Mouse (Mus musculus) stomach, postnatal 0 days (tissue): ENCODE data around the gene Dtnbp1. TPM values are rescaled to one million over a fixed set of nuclear protein-coding genes. Genes with fewer than 3 reads are reported as not detected.
A peak's percentile ranks its signal among the peaks of the same experiment; 100 is the strongest.

Source experiments
- ATAC-seq: fragments of 200-750 bp; cut with Nextera tagmentation; 2 replicates; pipeline ENCODE4 v1.8.0; 2017; ENCODE audit not compliant: low FRiP score, low TSS enrichment
- DNase-seq: peaks from one replicate; pipeline ENCODE4 v3.0.0-alpha.2; 2016; ENCODE audit warnings: low spot score
- H3K27ac ChIP-seq: fragments of 300-500 bp; sonication (generic); replicated peaks from 2 replicates; pipeline ENCODE4 v1.5.1; 2014; ENCODE audit warnings: mild to moderate bottlenecking, control low read depth
- H3K27me3 ChIP-seq: fragments of 300-500 bp; sonication (generic); 2 replicates; pipeline ENCODE4 v1.6.1; 2014; ENCODE audit warnings: low read length; ENCODE audit not compliant: control insufficient read depth, insufficient read depth
- H3K36me3 ChIP-seq: fragments of 300-500 bp; sonication (generic); 2 replicates; pipeline ENCODE4 v1.6.1; 2014; ENCODE audit warnings: low read length, mixed read lengths; ENCODE audit not compliant: control insufficient read depth, insufficient read depth
- H3K4me1 ChIP-seq: fragments of 300-500 bp; sonication (generic); replicated peaks from 2 replicates; pipeline ENCODE4 v1.6.1; 2014; ENCODE audit warnings: antibody characterized with exemption; ENCODE audit not compliant: control insufficient read depth, insufficient read depth
- H3K4me2 ChIP-seq: fragments of 300-500 bp; sonication (generic); replicated peaks from 2 replicates; pipeline ENCODE4 v1.6.1; 2014; ENCODE audit warnings: low read depth, mild to moderate bottlenecking, control low read depth, moderate library complexity
- H3K4me3 ChIP-seq: fragments of 300-500 bp; sonication (generic); 2 replicates; pipeline ENCODE4 v1.5.1; 2014; ENCODE audit warnings: low read depth, low read length, control low read depth
- H3K9ac ChIP-seq: fragments of 300-500 bp; sonication (generic); 2 replicates; pipeline ENCODE4 v1.6.1; 2014; ENCODE audit warnings: mild to moderate bottlenecking, low read length, control low read depth, mixed read lengths
- H3K9me3 ChIP-seq: fragments of 300-500 bp; sonication (generic); 2 replicates; pipeline ENCODE4 v1.6.1; 2016; ENCODE audit warnings: low read length; ENCODE audit not compliant: control insufficient read depth
- CTCF ChIP-seq: IDR thresholded peaks from 2 replicates; pipeline ENCODE4 v1.5.1; 2016; ENCODE audit warnings: antibody characterized with exemption, low read depth, mild to moderate bottlenecking, moderate library complexity
- EP300 ChIP-seq: optimal IDR thresholded peaks from 2 replicates; pipeline ENCODE3; 2016; ENCODE audit warnings: antibody characterized with exemption
- WGBS: fragments of 180-500 bp; shearing (Covaris S2); extraction: QIAGEN DNeasy Blood & Tissue Kit; methylation state at CpG from one replicate; pipeline ENCODE4 v1.1.7; 2014; 5-methylcytosine and 5-hydroxymethylcytosine counted together
- polyA plus RNA-seq: library from polyadenylated mRNA; unstranded; fragments of >200 nt; fragmentation: Nextera tagmentation; extraction: Ambion mirVana; gene quantifications from 2 replicates; pipeline ENCODE4 v1.2.1, GENCODE M21; 2015

Gene Dtnbp1
- polyA plus RNA-seq, 1 experiment from 2014 or later, result 47.7 TPM

DNA sequence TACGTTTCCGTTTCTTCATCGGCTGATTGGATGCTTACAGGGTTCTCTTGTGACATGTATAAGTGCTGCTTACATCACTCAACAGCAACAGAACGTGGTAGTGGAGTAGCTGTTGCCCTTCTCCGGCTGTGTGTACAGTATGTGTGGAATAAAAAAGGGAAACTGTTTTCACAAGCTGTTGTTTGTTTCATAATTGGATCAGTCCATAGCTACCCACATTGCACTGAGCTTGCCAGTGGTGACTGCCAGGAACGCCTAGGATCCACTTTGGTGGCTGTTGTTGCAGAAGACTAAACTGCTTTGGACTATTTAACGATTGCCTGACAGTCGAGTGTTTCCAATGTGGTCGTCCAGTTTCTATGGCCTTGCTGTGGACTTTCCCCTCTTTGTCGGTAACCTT is 80.9 kb downstream of the Dtnbp1 start:
- Histone ChIP-seq H3K9me3 (no peaks in the 10 kb centered on the region), H3K4me3 (no peak overlapping the region), H3K4me1 (no peaks in the 10 kb centered on the region), H3K4me2 (no peak overlapping the region), H3K27me3 (no peaks in the 10 kb centered on the region), H3K9ac (no peak overlapping the region), H3K27ac (no peak overlapping the region), H3K36me3 (peaks cover 24% of the 10 kb centered on the region)
- DNase-seq, result peak; percentile 9
- no peak for ATAC-seq
- TF ChIP-seq CTCF (no peak), EP300 (no peak)
- 65% methylated on average over 10 of the region's 10 CpGs for WGBS

DNA sequence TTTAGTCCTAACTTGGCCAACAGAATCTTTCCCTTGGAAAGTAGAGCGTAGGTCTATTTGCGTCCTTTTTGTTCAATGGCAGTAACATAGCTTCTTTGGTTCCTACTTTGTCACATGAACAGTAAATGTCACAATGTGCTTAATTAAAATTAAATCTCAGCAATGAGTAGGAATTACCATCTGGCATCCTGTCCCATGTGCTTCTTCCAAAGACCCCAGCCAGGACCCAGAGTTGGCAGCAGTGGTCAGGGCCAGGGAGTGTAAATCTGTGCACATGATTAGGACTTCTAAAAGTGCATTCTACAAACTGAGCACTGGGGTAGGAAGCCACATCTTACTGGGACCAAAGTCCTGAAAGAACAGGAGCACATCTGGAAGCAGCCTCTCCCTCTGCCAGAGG is 83.7 kb downstream of the Dtnbp1 start:
- peaks cover 29% of the 10 kb centered on the region for H3K36me3 ChIP-seq

DNA sequence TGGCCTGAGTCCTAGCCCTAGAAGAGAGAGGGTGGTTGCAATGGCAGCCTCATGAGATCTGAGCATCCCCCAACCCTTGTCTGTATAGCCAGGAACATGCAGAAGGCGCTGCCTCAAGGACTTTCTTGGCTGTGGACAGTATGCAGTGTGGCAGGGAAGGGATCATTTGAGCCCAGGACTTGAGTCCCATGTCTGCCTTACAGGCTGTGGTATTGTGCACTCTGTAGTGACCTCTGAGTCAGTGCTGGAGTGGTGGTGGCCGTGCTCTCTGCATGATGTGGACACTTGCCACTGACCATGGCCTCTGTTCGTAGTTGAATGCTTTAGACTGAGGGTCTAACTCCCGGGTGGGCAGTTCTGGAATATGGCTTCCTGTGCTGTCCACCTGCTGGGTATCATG is 84.7 kb downstream of the Dtnbp1 start:
- WGBS, result 92% methylated on average over 4 of the region's 4 CpGs
- H3K4me2 ChIP-seq, result no peak overlapping the region
- H3K36me3 ChIP-seq, result peaks cover 32% of the 10 kb centered on the region
- H3K4me1 ChIP-seq, result no peaks in the 10 kb centered on the region
- no peaks in the 10 kb centered on the region for H3K9me3 ChIP-seq
- no peak overlapping the region for H3K27ac ChIP-seq
- no peak for ATAC-seq
- no peaks in the 10 kb centered on the region for H3K27me3 ChIP-seq
- no peak for TF ChIP-seq CTCF
- no peak for TF ChIP-seq EP300
- DNase-seq, result no peak
- no peak overlapping the region for H3K9ac ChIP-seq
- H3K4me3 ChIP-seq, result no peak overlapping the region

More for the DNA sequence above, 83.7 kb downstream of the Dtnbp1 start:
- H3K9ac ChIP-seq, result no peak overlapping the region
- H3K4me1 ChIP-seq, result no peaks in the 10 kb centered on the region
- no peak for TF ChIP-seq EP300
- TF ChIP-seq CTCF, result no peak
- no peaks in the 10 kb centered on the region for H3K27me3 ChIP-seq
- H3K4me2 ChIP-seq, result no peak overlapping the region
- ATAC-seq, result no peak
- no peaks in the 10 kb centered on the region for H3K9me3 ChIP-seq
- WGBS, result 98% methylated on average over 2 of the region's 2 CpGs
- no peak overlapping the region for H3K4me3 ChIP-seq
- DNase-seq, result no peak
- no peak overlapping the region for H3K27ac ChIP-seq

DNA sequence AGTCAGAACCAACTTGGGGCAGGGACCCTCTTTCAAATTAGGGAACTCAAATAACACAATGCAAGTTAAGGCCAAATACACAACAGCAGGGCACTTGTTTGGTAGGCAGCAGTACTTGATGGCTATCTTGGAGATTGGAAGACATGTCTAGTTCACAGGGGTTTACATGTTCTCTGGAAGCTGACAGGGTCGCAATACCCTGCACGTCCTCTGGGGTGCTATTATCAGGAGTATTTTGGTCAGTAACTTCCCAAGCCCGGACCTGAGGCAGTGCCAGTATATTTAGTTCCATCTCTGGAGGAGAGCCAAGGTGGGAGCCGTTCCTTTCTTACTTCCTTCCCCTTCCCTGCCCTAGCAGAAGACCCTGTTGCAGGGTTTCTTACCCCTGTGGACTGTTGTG is 86.0 kb downstream of the Dtnbp1 start:
- H3K9me3 ChIP-seq, result no peaks in the 10 kb centered on the region
- H3K27me3 ChIP-seq, result no peaks in the 10 kb centered on the region
- ATAC-seq (no peak), DNase-seq (peak; percentile 36)
- no peak overlapping the region for H3K27ac ChIP-seq
- no peak overlapping the region for H3K9ac ChIP-seq
- no peak overlapping the region for H3K4me3 ChIP-seq
- H3K4me2 ChIP-seq, result no peak overlapping the region
- TF ChIP-seq CTCF (peak; percentile 54), EP300 (no peak)
- peaks cover 21% of the 10 kb centered on the region for H3K36me3 ChIP-seq
- no peaks in the 10 kb centered on the region for H3K4me1 ChIP-seq
- WGBS, result 65% methylated on average over 4 of the region's 4 CpGs

DNA sequence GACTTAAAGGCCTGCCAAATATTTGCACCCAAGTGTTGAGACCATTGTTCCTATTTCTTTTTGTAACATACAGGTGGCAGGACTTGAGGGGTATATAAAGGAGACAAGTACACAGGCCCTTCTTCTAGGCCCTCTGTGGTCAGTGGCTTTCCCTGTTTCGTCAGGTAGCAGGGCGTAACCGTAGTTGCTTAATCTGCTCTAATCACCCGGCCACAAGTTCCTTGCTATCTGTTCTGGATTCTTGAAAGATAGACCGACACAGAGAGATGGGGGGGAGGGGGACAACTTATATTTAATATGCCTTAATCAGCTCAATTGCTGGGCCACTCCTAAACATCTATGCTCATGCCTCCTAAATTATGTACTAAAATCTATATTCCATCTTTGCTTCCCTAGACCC is 86.6 kb downstream of the Dtnbp1 start:
- Histone ChIP-seq H3K36me3 (peaks cover 21% of the 10 kb centered on the region), H3K27ac (no peak overlapping the region), H3K9me3 (no peaks in the 10 kb centered on the region), H3K27me3 (no peaks in the 10 kb centered on the region), H3K4me1 (no peaks in the 10 kb centered on the region), H3K9ac (no peak overlapping the region), H3K4me3 (no peak overlapping the region), H3K4me2 (no peak overlapping the region)
- no peak for TF ChIP-seq CTCF
- TF ChIP-seq EP300, result no peak
- WGBS, result 76% methylated on average over 5 of the region's 5 CpGs
- DNase-seq, result no peak
- ATAC-seq, result no peak

DNA sequence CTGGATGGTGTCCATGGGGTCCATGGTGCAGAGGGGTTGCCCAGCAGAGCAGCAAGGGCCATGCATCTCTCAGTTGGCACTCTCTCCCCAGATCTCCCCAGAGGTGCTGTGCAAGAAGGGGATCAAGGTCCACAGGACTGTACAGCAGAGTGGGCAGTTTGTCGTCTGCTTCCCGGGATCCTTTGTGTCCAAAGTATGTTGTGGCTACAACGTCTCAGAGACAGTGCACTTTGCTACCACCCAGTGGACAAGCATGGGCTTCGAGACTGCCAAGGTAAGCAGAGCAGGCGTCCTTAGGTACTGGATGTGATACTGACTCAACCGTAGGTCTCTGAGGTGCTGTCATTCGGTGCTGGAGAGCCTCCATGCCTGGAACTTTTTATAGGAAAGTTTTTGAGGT is 88.4 kb downstream of the Dtnbp1 start:
- no peak for DNase-seq

More for the DNA sequence above, 88.4 kb downstream of the Dtnbp1 start:
- no peak for ATAC-seq
- WGBS, result 56% methylated on average over 7 of the region's 7 CpGs
- no peak overlapping the region for H3K9ac ChIP-seq
- H3K4me2 ChIP-seq, result no peak overlapping the region
- TF ChIP-seq CTCF (peak; percentile 65), EP300 (no peak)
- H3K9me3 ChIP-seq, result no peaks in the 10 kb centered on the region
- no peaks in the 10 kb centered on the region for H3K27me3 ChIP-seq
- no peak overlapping the region for H3K4me3 ChIP-seq
- H3K4me1 ChIP-seq, result no peaks in the 10 kb centered on the region
- H3K36me3 ChIP-seq, result peaks cover 17% of the 10 kb centered on the region
- H3K27ac ChIP-seq, result no peak overlapping the region
